Mouse (Mus musculus) midbrain, embryonic 10.5 days (tissue): ENCODE data around the gene Cracr2a. TPM values are rescaled to one million over a fixed set of nuclear protein-coding genes. Genes with fewer than 3 reads are reported as not detected.

Source experiments
- DNase-seq: peaks from one replicate; pipeline ENCODE4 v3.0.0-alpha.2; 2017; ENCODE audit warnings: low spot score
- H3K27ac ChIP-seq: fragments of 300-500 bp; sonication (generic); replicated peaks from 2 replicates; pipeline ENCODE4 v1.5.1; 2016; ENCODE audit warnings: mild to moderate bottlenecking
- H3K27me3 ChIP-seq: fragments of 300-500 bp; sonication (generic); 2 replicates; pipeline ENCODE4 v1.6.1; 2016; ENCODE audit warnings: low read depth, mild to moderate bottlenecking; ENCODE audit not compliant: poor library complexity, severe bottlenecking
- H3K36me3 ChIP-seq: fragments of 300-500 bp; sonication (generic); 2 replicates; pipeline ENCODE4 v1.6.1; 2016; ENCODE audit warnings: mild to moderate bottlenecking, moderate library complexity
- H3K4me1 ChIP-seq: fragments of 300-500 bp; sonication (generic); 2 replicates; pipeline ENCODE4 v1.6.1; 2016
- H3K4me3 ChIP-seq: fragments of 300-500 bp; sonication (generic); 2 replicates; pipeline ENCODE4 v1.5.1; 2016; ENCODE audit warnings: mild to moderate bottlenecking, moderate library complexity
- H3K9me3 ChIP-seq: fragments of 300-500 bp; sonication (generic); replicated peaks from 2 replicates; pipeline ENCODE4 v1.6.1; 2016; ENCODE audit warnings: mild to moderate bottlenecking
- WGBS: fragments of 180-500 bp; shearing (Covaris S2); methylation state at CpG from one replicate; pipeline ENCODE4 v1.1.7; 2016; 5-methylcytosine and 5-hydroxymethylcytosine counted together
- polyA plus RNA-seq: library from polyadenylated mRNA; unstranded; fragments of >200 nt; fragmentation: Nextera tagmentation; extraction: Ambion mirVana; gene quantifications from 2 replicates; pipeline ENCODE4 v1.2.1, GENCODE M21; 2016

The Cracr2a gene
- polyA plus RNA-seq, 1 experiment from 2014 or later: 0.96 TPM

DNA sequence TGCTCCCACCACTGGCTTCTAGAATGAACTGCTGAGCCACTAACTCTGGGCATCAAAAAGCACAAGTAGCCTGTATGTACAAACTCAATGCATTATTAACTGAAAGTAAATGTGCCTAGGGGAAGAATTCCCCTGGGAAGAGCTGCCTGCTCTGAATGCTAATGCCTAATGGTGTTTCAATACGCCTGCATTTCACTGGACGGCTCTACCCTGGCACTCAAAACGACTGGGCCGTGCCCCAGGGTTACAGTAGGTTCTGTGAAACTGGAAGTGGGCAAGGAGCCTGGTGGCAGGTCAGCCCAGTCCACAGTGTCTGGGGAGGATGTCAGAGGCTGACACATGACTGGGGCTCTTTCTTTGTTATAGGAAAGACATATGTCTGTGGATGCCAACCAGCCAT, 123.8 kb downstream of the Cracr2a start:
- Histone ChIP-seq H3K9me3 (no peaks in the 10 kb centered on the region), H3K4me1 (no peaks in the 10 kb centered on the region), H3K27me3 (no peaks in the 10 kb centered on the region), H3K36me3 (peaks cover 7% of the 10 kb centered on the region; the same call in 1 of the 2 replicates), H3K27ac (no peak overlapping the region), H3K4me3 (no peak overlapping the region)
- 85% methylated on average over 4 of the region's 4 CpGs for WGBS
- no peak for DNase-seq

DNA sequence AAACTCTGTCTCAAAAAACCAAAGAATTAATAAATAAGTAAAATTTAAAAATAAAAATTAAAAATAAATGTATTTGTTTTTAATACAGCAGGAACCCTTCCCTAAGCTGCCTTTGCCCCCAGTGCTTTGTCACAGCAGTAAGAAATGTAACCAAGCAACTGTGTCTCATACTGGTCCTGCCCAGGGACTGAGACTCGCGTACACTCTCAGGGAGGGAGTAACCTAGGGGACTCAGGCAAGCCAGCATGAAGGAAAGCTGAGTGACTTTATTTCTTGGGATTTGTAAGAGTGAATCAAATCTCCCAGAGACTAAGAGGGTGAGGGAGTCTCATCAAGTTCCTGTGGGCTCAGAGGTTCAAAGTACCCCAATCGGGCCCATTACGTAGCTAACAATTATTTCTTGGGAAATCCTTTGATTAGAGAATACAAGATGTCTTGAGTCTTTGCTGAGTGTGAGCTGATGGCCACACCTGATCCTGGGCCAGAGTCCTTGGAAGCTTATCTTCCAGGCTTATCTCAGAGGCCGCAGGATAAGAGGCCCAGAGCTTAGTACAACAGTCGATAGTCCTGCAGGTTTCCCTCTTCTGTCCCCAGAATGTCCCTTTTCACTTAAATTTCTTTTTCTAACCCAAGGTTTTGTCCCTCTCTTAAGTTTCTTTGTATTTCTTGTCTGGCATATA, 126.2 kb downstream of the Cracr2a start:
- H3K4me1 ChIP-seq: peaks cover 9% of the 10 kb centered on the region
- DNase-seq: no peak
- no peaks in the 10 kb centered on the region for H3K9me3 ChIP-seq
- H3K36me3 ChIP-seq: peaks cover 18% of the 10 kb centered on the region
- 89% methylated on average over 6 of the region's 6 CpGs for WGBS
- H3K27ac ChIP-seq: no peak overlapping the region
- no peaks in the 10 kb centered on the region for H3K27me3 ChIP-seq
- no peak overlapping the region for H3K4me3 ChIP-seq

DNA sequence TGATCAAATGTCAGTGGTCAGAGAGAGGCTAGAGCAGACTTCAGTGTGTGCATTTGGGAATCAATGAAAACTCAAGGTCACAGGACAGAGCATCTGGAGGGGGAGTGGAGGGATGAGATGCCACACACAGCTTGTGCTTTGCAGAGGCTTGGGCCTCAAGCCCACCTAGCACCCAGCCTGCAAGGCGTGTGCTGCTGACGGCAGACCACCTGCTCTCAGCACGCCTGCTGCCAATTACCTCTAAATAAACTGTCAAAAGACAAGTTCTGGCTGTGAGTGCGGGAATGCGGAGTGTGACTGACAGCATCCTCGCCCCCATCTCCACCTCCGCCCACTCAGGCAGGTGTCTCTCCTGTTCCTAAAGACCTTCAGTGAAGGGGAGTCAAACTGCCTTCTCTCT, 131.2 kb downstream of the Cracr2a start:
- no peak overlapping the region for H3K4me3 ChIP-seq
- no peak overlapping the region for H3K27ac ChIP-seq
- H3K9me3 ChIP-seq: no peaks in the 10 kb centered on the region
- H3K4me1 ChIP-seq: peaks cover 13% of the 10 kb centered on the region
- no peak for DNase-seq
- 78% methylated on average over 7 of the region's 7 CpGs for WGBS
- H3K36me3 ChIP-seq: peaks cover 55% of the 10 kb centered on the region
- H3K27me3 ChIP-seq: no peaks in the 10 kb centered on the region

DNA sequence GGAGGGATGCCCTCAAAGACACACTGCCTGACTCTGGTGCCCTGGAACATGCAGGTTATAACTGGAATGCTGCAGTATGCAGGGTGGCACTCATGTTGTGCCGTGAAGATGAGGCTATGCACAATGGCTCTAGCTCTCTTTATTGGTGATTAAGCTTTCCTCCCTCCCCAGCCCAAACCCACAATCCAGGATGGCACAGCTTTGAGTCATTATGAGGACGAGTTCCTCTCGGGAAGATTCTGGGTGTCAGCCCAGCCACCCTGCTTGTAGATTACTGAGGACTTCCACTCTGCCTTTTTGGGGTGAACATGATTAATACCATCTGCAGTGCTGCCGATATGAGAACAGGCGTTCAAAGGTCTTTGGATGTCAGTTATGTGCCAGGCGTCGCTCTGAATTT, 132.5 kb downstream of the Cracr2a start:
- WGBS: 93% methylated on average over 7 of the region's 7 CpGs
- H3K27me3 ChIP-seq: no peaks in the 10 kb centered on the region
- H3K27ac ChIP-seq: 0 out of 2 replicates have a peak overlapping the region, but pooled peaks have one; percentile 17
- no peak overlapping the region for H3K4me3 ChIP-seq
- H3K9me3 ChIP-seq: no peaks in the 10 kb centered on the region
- DNase-seq: no peak
- H3K4me1 ChIP-seq: peaks cover 15% of the 10 kb centered on the region
- peaks cover 67% of the 10 kb centered on the region for H3K36me3 ChIP-seq

DNA sequence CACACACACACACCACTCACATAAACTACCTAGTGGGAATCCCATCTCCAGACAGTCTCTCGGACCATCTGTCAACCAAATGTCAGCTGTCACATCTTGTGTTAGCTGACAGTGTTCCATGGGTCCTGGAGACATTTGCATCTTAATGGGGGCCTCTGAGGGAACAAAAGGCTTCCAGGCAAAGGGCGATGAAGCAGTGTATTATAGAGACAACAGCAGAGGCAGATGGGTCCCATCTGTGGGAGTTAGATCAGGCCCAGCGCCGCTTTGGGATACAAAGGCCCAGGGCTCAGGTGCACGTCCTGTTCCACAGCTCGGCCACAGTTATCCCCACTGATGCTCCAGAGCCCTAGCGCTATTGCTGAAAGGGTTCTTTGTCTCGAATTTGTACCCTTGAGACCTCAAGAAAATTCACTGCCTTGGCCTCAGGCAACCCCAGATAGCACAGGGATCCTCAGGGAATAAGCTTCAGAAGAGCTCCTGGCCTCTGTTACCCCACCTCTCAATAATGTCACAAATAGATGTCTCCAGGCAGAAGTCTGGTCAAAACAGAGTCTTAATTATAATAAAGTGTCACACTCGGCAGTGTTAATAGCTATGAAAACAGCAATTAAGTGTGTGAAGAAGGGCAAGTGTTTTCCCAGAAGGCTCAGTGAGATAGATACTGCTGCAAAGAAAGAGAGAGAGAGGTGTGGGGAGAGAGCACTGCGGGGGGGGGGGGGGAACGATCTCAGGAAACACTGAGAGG, 140.1 kb downstream of the Cracr2a start:
- WGBS: 24% methylated on average over 10 of the region's 11 CpGs
- Histone ChIP-seq H3K4me3 (no peak overlapping the region; the same call in 1 of the 2 replicates), H3K4me1 (peaks cover 46% of the 10 kb centered on the region), H3K36me3 (peaks cover 40% of the 10 kb centered on the region), H3K27ac (peak overlapping the region; percentile 86), H3K27me3 (peaks cover 39% of the 10 kb centered on the region), H3K9me3 (no peaks in the 10 kb centered on the region)
- DNase-seq: peak; percentile 78

DNA sequence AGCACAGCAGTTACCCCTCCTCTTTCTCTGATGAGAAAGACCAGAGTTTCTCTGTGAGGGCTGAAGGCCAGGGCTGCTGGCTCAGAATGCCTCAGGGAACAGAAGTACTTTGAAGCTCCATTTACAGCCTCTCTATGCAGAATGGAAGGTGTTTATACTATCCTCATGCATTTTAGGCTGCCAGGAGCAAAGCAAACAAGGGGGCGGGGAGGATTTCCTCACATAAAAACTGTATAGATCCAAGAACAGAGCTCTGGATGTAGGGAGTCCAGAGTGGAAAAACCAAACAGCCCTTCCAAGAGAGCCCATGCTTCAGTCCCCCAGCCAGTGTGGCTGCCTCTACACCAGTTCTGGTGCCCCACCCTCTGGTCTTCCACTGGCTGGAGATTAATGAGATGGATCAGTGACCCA, 147.1 kb downstream of the Cracr2a start:
- no peak for DNase-seq
- Histone ChIP-seq H3K4me3 (no peak overlapping the region), H3K9me3 (no peaks in the 10 kb centered on the region), H3K36me3 (peaks cover 39% of the 10 kb centered on the region), H3K27ac (peak overlapping the region; percentile 64), H3K27me3 (peaks cover 69% of the 10 kb centered on the region), H3K4me1 (peaks cover 28% of the 10 kb centered on the region)
- 75% methylated on average over 1 of the region's 1 CpGs for WGBS

DNA sequence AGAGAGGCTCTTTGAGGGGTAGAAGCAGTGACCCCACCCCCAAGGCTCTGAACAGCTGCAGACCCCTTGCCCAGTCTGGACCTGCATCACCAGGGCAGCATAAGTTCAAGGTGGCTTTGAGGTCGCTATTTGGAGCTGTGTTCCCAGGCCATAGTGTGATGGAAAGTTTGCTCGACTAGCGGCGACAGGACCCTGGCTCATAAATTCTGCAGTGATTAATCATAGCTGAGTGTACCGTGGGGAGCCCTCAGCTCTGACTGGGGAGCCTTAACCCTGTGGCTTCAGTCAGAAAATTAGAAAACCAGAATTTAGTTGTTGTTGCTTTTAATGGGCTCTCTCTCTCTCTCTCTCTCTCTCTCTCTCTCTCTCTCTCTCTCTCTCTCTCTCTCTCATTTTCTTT, 153.8 kb downstream of the Cracr2a start:
- peaks cover 22% of the 10 kb centered on the region for H3K36me3 ChIP-seq
- H3K4me1 ChIP-seq: peaks cover 43% of the 10 kb centered on the region
- H3K4me3 ChIP-seq: no peak overlapping the region
- no peak overlapping the region for H3K27ac ChIP-seq
- H3K27me3 ChIP-seq: peaks cover 25% of the 10 kb centered on the region
- DNase-seq: no peak
- H3K9me3 ChIP-seq: no peaks in the 10 kb centered on the region
- WGBS: 90% methylated on average over 5 of the region's 5 CpGs

DNA sequence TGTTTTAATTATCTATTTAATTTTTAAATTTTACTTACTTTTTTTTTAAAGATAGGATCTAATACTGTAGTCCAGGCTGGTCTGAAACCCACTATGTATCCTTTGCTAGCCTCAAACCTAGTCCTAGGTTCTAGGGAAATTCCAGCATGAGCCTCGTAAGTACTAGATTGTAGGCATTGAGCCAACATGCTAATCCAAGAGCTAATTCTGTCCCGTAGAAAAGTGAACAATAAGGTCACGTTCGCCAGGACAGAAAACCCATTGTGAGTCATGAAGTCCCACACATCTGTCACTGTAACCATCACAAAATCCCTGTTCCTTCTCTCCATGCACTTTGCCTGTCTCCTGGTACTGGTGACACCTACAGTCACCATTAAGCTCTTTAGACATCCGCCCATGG, 154.3 kb downstream of the Cracr2a start:
- DNase-seq: no peak
- WGBS: 88% methylated on average over 5 of the region's 5 CpGs
- Histone ChIP-seq H3K4me1 (peaks cover 49% of the 10 kb centered on the region), H3K9me3 (no peaks in the 10 kb centered on the region), H3K27me3 (peaks cover 20% of the 10 kb centered on the region), H3K36me3 (peaks cover 19% of the 10 kb centered on the region), H3K27ac (no peak overlapping the region), H3K4me3 (no peak overlapping the region)

DNA sequence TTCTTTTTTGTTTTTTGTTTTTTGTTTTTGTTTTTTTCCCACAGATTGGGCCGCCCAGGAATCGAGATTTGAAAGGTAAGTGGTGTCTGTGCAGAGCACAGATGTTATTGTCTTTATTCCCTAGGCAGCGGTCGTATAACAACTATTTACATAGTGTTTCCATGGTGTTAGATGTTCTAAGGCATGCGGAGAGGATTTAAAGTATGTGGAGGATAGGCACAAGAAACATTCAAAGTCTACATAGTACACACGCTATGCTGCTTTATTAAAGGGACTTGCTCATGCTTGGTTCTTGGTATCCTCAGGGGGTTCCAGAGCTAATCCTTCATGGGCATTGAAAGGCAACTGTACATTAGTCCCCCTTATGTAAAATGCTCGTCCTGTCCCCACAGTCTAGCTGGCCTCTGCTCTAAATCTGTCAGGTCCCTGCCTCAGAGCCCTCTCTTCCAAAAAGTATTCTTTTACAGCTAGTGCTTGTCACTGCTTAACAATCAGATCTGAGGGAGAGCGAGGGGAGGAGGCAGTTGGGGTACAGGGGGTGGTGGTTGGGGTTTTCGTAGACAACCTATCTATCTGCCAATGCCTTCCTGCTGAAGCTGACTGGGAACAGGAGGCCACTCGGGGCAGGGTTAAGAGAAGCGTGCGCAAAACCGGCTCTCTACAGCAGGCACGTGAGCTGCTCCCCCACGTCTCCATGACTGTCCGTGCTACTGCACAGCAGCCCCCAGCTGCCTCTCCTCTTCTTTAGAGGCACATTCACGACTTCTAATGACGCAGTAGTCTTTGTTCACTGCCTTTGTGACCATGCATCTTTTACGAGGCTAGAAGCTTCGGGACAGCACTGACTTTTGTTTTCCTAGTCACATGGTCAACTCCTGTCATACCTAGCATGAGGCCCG, 156.3 kb downstream of the Cracr2a start:
- Histone ChIP-seq H3K4me3 (peak overlapping the region; percentile 25; the same call in 1 of the 2 replicates), H3K27ac (peak overlapping the region; percentile 84), H3K27me3 (0 out of 2 replicates have a peak, but pooled peaks cover 3% of the 10 kb centered on the region), H3K4me1 (peaks cover 50% of the 10 kb centered on the region), H3K9me3 (no peaks in the 10 kb centered on the region), H3K36me3 (no peaks in the 10 kb centered on the region)
- peak; percentile 58 for DNase-seq
- 44% methylated on average over 21 of the region's 21 CpGs for WGBS

DNA sequence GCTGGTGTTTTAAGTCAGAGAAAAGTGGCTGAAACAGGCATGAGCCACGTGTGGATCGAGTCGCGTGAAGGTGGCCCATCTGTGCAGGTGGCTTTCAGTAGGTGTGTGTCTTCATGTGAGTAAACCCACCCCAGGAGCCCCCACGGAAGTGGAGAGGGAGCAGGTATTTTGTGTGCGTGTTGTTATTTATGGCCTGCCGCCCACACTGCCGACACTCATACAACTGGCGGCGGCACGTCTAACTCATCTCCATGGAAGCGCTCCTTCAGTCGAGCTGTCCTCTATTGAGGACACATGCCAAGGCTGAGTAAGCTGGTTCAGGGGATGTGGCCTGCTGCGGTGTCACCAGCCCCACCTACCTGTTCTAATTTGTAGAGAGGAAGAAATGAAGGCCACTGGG, 158.7 kb downstream of the Cracr2a start:
- no peak for DNase-seq
- no peak overlapping the region for H3K4me3 ChIP-seq
- H3K4me1 ChIP-seq: peaks cover 64% of the 10 kb centered on the region
- H3K27ac ChIP-seq: peak overlapping the region; percentile 47; the same call in 1 of the 2 replicates
- WGBS: 90% methylated on average over 14 of the region's 14 CpGs
- no peaks in the 10 kb centered on the region for H3K9me3 ChIP-seq
- H3K27me3 ChIP-seq: no peaks in the 10 kb centered on the region
- peaks cover 8% of the 10 kb centered on the region; the same call in 1 of the 2 replicates for H3K36me3 ChIP-seq

DNA sequence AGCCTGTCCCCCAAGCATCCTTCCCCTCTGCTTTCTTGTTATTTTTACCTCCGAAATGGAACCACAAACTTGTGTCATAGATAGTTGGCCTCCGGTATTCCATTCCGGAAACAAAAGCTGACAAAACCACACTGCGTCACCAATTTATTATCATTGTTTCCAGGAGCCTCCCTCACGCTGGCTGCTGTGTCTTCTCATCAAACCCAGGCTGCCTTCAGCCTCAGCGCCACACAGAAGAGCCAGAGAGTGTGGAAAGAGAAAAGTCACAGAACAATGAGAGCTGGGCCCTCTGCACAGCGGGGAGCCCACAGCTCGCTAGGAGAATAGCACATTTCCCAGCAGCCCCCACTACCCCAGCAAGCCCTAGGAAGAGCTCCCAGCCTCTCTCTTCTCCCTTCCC, 162.0 kb downstream of the Cracr2a start:
- Histone ChIP-seq H3K4me3 (no peak overlapping the region), H3K9me3 (no peaks in the 10 kb centered on the region), H3K27ac (peak overlapping the region; percentile 74), H3K36me3 (peaks cover 38% of the 10 kb centered on the region), H3K4me1 (peaks cover 41% of the 10 kb centered on the region), H3K27me3 (no peaks in the 10 kb centered on the region)
- peak; percentile 23 for DNase-seq
- 34% methylated on average over 8 of the region's 8 CpGs for WGBS
